Mouse (Mus musculus): ENCODE measurements around the gene Ggct.

- no peak for TF ChIP-seq EP300 (IDR thresholded peaks at IDR 0.05; ENCODE audit: low read depth)
- TF ChIP-seq CTCF (IDR thresholded peaks at IDR 0.05; ENCODE audit: low read depth), result no peak
Observed at GRCm38 (mm10) chr6:54946241-54946953, 46.4 kb downstream of the Ggct start.

Data from heart, postnatal 0 days (tissue).